Mouse (Mus musculus) embryonic facial prominence, embryonic 13.5 days (tissue): Measurements from ENCODE around the gene Sept4. TPM values are rescaled to one million over a fixed set of nuclear protein-coding genes. Genes with fewer than 3 reads are reported as not detected.
A peak's percentile ranks its signal among the peaks of the same experiment; 100 is the strongest.

Source experiments
- ATAC-seq: fragments of 200-750 bp; cut with Nextera tagmentation; 2 replicates; pipeline ENCODE4 v1.8.0; 2017; ENCODE audit warnings: low read depth; ENCODE audit not compliant: insufficient number of reproducible peaks, insufficient read depth, low FRiP score, low TSS enrichment
- H3K27ac ChIP-seq: fragments of 300-500 bp; sonication (generic); 2 replicates; pipeline ENCODE4 v1.5.1; 2015; ENCODE audit warnings: moderate library complexity, mild to moderate bottlenecking, inconsistent platforms
- H3K27me3 ChIP-seq: fragments of 300-500 bp; sonication (generic); 2 replicates; pipeline ENCODE4 v1.6.1; 2015; ENCODE audit warnings: mild to moderate bottlenecking, inconsistent platforms
- H3K36me3 ChIP-seq: fragments of 300-500 bp; sonication (generic); 2 replicates; pipeline ENCODE4 v1.6.1; 2015; ENCODE audit warnings: mild to moderate bottlenecking, inconsistent platforms
- H3K4me1 ChIP-seq: fragments of 300-500 bp; sonication (generic); 2 replicates; pipeline ENCODE4 v1.6.1; 2015; ENCODE audit warnings: inconsistent platforms
- H3K4me2 ChIP-seq: fragments of 300-500 bp; sonication (generic); 2 replicates; pipeline ENCODE4 v1.6.1; 2015; ENCODE audit warnings: moderate library complexity, mild to moderate bottlenecking, inconsistent platforms
- H3K4me3 ChIP-seq: fragments of 300-500 bp; sonication (generic); 2 replicates; pipeline ENCODE4 v1.5.1; 2015; ENCODE audit warnings: mild to moderate bottlenecking, inconsistent platforms
- H3K9ac ChIP-seq: fragments of 300-500 bp; sonication (generic); 2 replicates; pipeline ENCODE4 v1.6.1; 2015; ENCODE audit warnings: mild to moderate bottlenecking, inconsistent platforms
- H3K9me3 ChIP-seq: fragments of 300-500 bp; sonication (generic); 2 replicates; pipeline ENCODE4 v1.6.1; 2016; ENCODE audit warnings: inconsistent platforms
- WGBS: fragments of 180-500 bp; shearing (Covaris S2); methylation state at CpG from one replicate; pipeline ENCODE4 v1.1.7; 2015; ENCODE audit warnings: mixed read lengths; 5-methylcytosine and 5-hydroxymethylcytosine counted together
- polyA plus RNA-seq: library from polyadenylated mRNA; unstranded; fragments of >200 nt; fragmentation: Nextera tagmentation; extraction: Ambion mirVana; gene quantifications from 2 replicates; pipeline ENCODE4 v1.2.1, GENCODE M21; 2015

Gene Sept4
- polyA plus RNA-seq, 1 experiment from 2014 or later: 10.6 TPM

DNA sequence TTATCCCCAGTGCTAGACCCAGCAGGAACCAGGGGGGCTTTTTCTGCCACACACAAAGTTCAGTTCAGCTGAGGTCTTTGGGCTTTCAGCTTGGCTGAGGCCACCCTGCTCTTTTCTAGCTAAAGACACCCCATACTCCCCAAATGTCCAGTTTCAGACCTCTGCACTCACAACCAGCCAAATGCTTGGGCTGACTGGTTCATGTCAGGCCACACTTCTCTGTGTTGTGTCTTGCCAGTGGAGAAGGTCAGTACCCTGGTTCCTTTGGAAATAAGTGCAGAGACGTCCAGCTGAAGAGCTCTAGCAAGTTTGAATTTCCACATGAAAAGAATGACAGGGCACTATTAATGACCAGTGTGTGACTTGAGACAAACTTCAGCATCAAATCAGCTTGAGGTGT is 11.0 kb downstream of the Sept4 start:
- no peak overlapping the region for H3K27ac ChIP-seq
- no peak overlapping the region for H3K4me2 ChIP-seq
- peaks cover 16% of the 10 kb centered on the region for H3K27me3 ChIP-seq
- no peak overlapping the region for H3K4me3 ChIP-seq
- no peaks in the 10 kb centered on the region for H3K9me3 ChIP-seq
- 40% methylated on average over 1 of the region's 1 CpGs for WGBS
- H3K36me3 ChIP-seq: no peaks in the 10 kb centered on the region
- no peak for ATAC-seq
- H3K9ac ChIP-seq: no peak overlapping the region
- H3K4me1 ChIP-seq: peaks cover 18% of the 10 kb centered on the region

DNA sequence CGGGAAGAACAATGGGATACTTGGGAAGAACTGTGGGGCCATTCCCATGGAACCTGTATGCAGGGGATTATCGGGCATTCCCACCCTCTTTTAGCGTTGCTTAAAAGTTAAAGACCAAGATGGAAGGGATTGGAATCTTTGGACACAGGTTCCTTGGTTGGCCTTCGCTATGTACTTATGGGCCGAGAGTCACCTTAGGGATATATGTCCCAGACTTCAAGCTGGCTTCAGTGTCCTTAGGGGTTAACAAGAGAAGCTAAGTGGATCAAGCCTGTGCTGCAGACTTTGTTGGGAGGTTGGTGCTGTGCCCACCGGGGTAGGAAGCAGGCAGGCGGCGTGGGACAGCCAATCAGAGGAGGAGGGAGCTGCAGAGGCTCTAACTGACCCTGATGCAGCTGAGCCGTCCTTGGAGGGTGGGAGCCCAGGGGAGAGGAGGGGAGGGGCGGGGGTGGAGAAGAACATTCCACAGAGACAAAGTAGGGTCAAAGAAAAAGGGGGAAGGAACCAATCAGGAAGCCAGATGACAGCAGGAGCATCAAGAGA is 11.9 kb downstream of the Sept4 start:
- H3K9me3 ChIP-seq: no peaks in the 10 kb centered on the region
- H3K9ac ChIP-seq: no peak overlapping the region
- no peaks in the 10 kb centered on the region for H3K36me3 ChIP-seq
- no peak overlapping the region for H3K4me2 ChIP-seq
- H3K27me3 ChIP-seq: peaks cover 16% of the 10 kb centered on the region
- H3K4me3 ChIP-seq: no peak overlapping the region
- H3K27ac ChIP-seq: no peak overlapping the region
- H3K4me1 ChIP-seq: peaks cover 18% of the 10 kb centered on the region
- WGBS: 47% methylated on average over 10 of the region's 10 CpGs
- ATAC-seq: no peak

DNA sequence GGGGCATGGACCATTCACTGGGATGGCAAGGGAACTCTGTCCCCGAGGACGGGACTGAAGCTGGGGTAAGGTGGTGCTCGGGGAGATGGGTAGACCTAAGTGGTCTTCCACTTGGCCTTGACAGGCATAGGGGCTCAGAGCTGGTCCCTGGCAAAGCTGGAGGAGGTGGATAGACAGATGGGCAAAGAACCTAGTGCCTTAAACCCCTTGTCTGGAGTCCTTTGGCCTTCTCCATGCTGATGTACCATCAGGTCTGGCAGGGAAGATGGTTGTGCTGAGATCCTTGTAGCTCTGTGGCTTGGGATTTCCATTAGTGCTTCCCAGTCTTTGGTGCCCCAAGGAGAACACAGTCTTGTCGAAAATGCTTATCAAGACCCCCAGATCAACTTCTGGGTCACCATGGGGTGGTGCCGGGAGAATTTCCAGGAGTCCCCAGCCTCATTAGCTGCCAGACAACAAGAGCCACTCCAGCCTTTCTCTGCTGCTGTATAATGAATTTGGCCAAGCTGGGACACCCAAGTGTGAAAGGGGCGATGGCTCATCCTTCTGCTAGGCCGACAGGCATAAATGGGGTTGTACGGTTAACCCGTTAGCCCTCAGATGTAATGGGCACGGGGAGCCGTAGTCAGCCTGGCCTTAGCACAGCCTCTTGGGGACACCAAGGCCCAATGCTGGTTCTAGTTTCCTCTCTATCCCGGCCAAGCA is 12.6 kb downstream of the Sept4 start:
- H3K9me3 ChIP-seq: no peaks in the 10 kb centered on the region
- H3K9ac ChIP-seq: 0 out of 2 replicates have a peak overlapping the region, but pooled peaks have one; percentile 21
- no peak overlapping the region for H3K4me2 ChIP-seq
- H3K4me3 ChIP-seq: no peak overlapping the region
- H3K27me3 ChIP-seq: peaks cover 16% of the 10 kb centered on the region
- ATAC-seq: no peak
- 84% methylated on average over 12 of the region's 12 CpGs for WGBS
- H3K4me1 ChIP-seq: peaks cover 18% of the 10 kb centered on the region
- H3K27ac ChIP-seq: no peak overlapping the region
- H3K36me3 ChIP-seq: no peaks in the 10 kb centered on the region

GRCm38 (mm10) chr11:87581933-87582710 is 13.4 kb downstream of the Sept4 start:
- WGBS: 80% methylated on average over 8 of the region's 8 CpGs

GRCm38 (mm10) chr11:87583291-87584034 is 14.8 kb downstream of the Sept4 start:
- no peak for ATAC-seq

More at GRCm38 (mm10) chr11:87581933-87582710, 13.4 kb downstream of the Sept4 start:
- no peak overlapping the region for H3K4me3 ChIP-seq
- no peak overlapping the region for H3K4me2 ChIP-seq
- H3K27ac ChIP-seq: no peak overlapping the region
- H3K36me3 ChIP-seq: no peaks in the 10 kb centered on the region
- H3K4me1 ChIP-seq: peaks cover 18% of the 10 kb centered on the region
- H3K9me3 ChIP-seq: no peaks in the 10 kb centered on the region
- H3K27me3 ChIP-seq: peaks cover 14% of the 10 kb centered on the region
- peak overlapping the region; percentile 21; the same call in 1 of the 2 replicates for H3K9ac ChIP-seq
- ATAC-seq: no peak

DNA sequence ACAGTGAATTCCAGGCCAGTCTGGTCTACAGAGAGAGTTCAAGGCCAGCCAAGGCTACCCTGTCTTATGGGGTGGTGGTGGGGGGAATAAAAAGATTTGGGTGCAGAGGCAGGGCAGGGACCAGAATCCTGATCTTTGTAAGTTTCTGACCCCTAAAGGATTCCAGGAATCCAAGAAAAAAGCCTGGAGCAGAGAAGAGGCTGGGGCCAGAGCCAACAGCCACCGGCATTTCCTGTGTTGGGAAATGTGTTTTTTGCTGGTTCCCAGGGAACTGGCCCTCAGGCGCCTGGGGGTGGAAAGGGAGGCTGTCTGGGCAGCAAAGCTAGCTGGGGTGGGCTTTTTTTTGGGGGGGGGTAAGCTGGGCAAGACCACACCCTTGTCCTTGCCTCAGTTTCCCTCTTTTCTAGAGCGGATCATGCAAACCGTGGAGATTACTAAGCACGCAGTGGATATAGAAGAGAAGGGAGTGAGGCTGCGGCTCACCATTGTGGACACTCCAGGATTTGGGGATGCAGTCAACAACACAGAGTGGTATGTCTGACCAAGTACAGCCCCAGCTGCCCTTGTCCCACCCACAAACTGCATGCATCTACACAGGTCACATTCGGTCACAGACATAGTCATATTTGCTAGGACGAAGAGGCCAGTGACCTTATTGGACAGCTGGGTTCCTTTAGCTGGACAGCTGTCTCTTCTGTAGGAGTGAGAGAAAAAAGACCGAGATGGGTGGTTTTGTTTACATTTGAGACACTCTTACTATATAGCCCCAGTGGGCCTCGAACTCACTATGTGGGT is 16.2 kb downstream of the Sept4 start:
- 77% methylated on average over 10 of the region's 10 CpGs for WGBS
- no peak overlapping the region for H3K27ac ChIP-seq
- H3K9ac ChIP-seq: no peak overlapping the region
- no peak overlapping the region for H3K4me3 ChIP-seq
- no peaks in the 10 kb centered on the region for H3K9me3 ChIP-seq
- H3K4me2 ChIP-seq: no peak overlapping the region
- no peaks in the 10 kb centered on the region; the same call in 1 of the 2 replicates for H3K27me3 ChIP-seq
- ATAC-seq: no peak
- H3K4me1 ChIP-seq: peaks cover 12% of the 10 kb centered on the region
- H3K36me3 ChIP-seq: no peaks in the 10 kb centered on the region

More at GRCm38 (mm10) chr11:87583291-87584034, 14.8 kb downstream of the Sept4 start:
- Histone ChIP-seq H3K27me3 (peaks cover 8% of the 10 kb centered on the region), H3K9ac (no peak overlapping the region), H3K4me3 (no peak overlapping the region), H3K27ac (no peak overlapping the region), H3K4me1 (peaks cover 4% of the 10 kb centered on the region; the same call in 1 of the 2 replicates), H3K4me2 (no peak overlapping the region), H3K9me3 (no peaks in the 10 kb centered on the region), H3K36me3 (no peaks in the 10 kb centered on the region)
- WGBS: 82% methylated on average over 6 of the region's 6 CpGs

DNA sequence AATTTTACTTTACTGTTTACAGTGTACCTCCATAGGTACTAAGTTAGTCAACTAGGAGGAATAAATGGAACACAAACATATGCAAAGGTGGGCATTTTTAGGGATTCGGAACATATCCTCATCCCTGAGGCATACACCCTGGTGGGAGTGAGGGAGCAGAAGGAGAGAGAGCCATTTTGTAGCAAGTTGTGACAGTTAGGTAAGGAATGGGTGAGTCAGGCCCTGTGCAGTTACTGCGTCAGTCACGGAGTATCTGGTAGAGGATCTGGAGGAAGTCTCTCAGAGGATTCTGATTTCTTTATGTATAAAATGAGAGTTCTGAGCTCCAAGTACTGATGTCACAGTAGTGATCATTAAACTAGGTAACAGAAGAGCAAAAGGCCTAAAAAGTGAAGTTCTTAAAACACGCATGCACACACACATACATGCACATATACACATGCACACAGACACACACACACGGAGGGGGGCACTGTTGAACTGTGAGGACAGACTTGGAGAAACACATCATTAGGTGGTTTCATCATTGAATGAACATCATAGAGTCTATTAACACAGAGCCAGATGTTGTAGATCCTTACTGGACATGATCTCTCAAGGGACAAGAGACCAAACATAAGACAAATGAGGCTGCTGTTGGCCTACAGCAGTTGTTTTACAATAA is 18.6 kb downstream of the Sept4 start:
- 87% methylated on average over 5 of the region's 5 CpGs for WGBS
- no peaks in the 10 kb centered on the region for H3K27me3 ChIP-seq
- no peaks in the 10 kb centered on the region for H3K36me3 ChIP-seq
- H3K9me3 ChIP-seq: no peaks in the 10 kb centered on the region
- H3K4me1 ChIP-seq: peaks cover 22% of the 10 kb centered on the region
- no peak for ATAC-seq
- no peak overlapping the region for H3K4me3 ChIP-seq
- no peak overlapping the region for H3K4me2 ChIP-seq
- no peak overlapping the region for H3K9ac ChIP-seq
- no peak overlapping the region for H3K27ac ChIP-seq

DNA sequence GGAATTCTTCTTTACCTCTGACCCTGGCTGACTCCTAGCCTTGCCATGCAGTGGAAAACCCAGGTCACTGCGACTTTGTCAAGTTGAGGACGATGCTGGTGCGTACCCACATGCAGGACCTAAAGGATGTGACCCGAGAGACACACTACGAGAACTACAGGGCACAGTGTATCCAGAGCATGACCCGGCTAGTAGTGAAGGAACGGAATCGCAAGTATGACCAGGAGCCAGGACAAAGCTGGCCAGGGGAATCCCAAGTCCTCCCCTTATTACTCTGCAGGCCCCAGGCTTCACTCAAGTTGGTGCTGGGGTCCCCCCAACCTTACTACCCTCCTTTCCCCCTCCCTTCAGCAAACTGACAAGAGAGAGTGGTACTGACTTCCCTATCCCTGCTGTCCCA is 20.9 kb downstream of the Sept4 start:
- Histone ChIP-seq H3K27me3 (no peaks in the 10 kb centered on the region), H3K9ac (peak overlapping the region; percentile 91; the same call in 1 of the 2 replicates), H3K4me3 (no peak overlapping the region), H3K9me3 (no peaks in the 10 kb centered on the region), H3K27ac (no peak overlapping the region), H3K36me3 (0 out of 2 replicates have a peak, but pooled peaks cover 8% of the 10 kb centered on the region), H3K4me1 (peaks cover 44% of the 10 kb centered on the region), H3K4me2 (peak overlapping the region; percentile 81)
- WGBS: 90% methylated on average over 8 of the region's 8 CpGs
- no peak for ATAC-seq

DNA sequence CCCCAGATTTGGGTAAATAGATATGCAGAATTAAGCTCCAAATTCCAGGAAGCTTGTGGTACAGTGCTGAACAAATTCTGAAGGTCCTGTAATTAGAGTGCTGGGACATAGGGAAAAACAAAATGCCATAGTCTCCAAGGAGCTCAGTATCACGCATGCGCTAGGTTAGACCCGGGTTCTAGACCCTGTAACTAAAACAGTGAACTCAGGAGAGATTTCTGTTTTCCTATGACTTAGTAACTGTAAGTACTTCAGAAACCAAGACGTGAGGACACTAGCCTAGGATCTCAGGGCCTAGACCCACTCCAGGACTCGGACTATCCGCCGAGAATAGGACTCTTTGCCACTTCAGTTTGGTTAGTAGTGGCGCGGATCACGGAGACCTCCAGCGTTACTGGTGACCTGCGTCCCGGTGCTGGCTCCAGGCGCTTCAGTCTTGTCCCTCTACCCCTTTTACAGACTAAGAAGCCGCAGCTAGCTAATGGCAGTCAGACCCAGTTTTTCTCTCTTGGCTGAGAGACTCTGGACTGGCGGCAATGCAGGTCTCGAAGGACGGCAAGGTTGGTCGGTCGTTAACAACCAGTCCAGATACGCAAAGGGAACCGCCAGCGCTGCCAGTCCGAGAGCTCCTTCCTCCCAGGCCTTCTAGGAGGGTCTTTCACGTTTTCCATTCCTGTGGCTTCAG is 22.3 kb downstream of the Sept4 start:
- peak overlapping the region; percentile 82 for H3K4me3 ChIP-seq

More for the DNA sequence above, 22.3 kb downstream of the Sept4 start:
- H3K36me3 ChIP-seq: 0 out of 2 replicates have a peak, but pooled peaks cover 8% of the 10 kb centered on the region
- H3K27me3 ChIP-seq: no peaks in the 10 kb centered on the region
- peak overlapping the region; percentile 91 for H3K9ac ChIP-seq
- ATAC-seq: no peak
- H3K9me3 ChIP-seq: no peaks in the 10 kb centered on the region
- WGBS: 2% methylated on average over 25 of the region's 25 CpGs
- H3K27ac ChIP-seq: peak overlapping the region; percentile 96
- peaks cover 54% of the 10 kb centered on the region for H3K4me1 ChIP-seq
- peak overlapping the region; percentile 81 for H3K4me2 ChIP-seq
